ENCODE assay signal across 22 mouse cellular contexts in genomic region chr15:102022481-102022880, GRCm38 (mm10). TPM values are rescaled to one million over a fixed set of nuclear protein-coding genes. Genes with fewer than 3 reads are reported as not detected.
DNase-seq lines count a peak whose midpoint lies in the region; ATAC-seq and TF ChIP-seq lines count a peak whose summit lies in the region.
"Had no signal": no experiment of that assay in that cellular context is flagged by ENCODE, and none has a peak within 500 bp of the region (broad histone marks: within the 10 kb centered on the region; RNA-seq: fewer than 3 reads in every experiment).

No protein-coding gene starts in this region.

- TF ChIP-seq CTCF in MEL (IDR thresholded peaks at IDR 0.05 in 2 of 3, conservative IDR thresholded peaks at IDR 0.05 in 1 of 3; ENCODE audit: control insufficient read depth in 1 of 3, insufficient read depth in 1 of 3, low read depth in 2 of 3, low read length in 3 of 3, poor library complexity in 1 of 3, severe bottlenecking in 1 of 3): no peak
- TF ChIP-seq CTCF in gastrocnemius, adult 2 months (IDR thresholded peaks at IDR 0.05): no peak

- TF ChIP-seq EP300 in MEL (IDR thresholded peaks at IDR 0.05; ENCODE audit: low read depth in 1 of 2, low read length in 2 of 2): no peak

- WGBS in heart, embryonic 10.5 days: 44% methylated on average over 8 of the region's 8 CpGs
- WGBS in lung, embryonic 15.5 days: 37% methylated on average over 8 of the region's 8 CpGs

- no peaks in the 10 kb centered on the region for H3K36me3 ChIP-seq in heart, embryonic 10.5 days
- no peaks in the 10 kb centered on the region for H3K36me3 ChIP-seq in lung, embryonic 15.5 days
- H3K36me3 ChIP-seq in MEL (ENCODE audit: control insufficient read depth in 1 of 2, insufficient read depth in 2 of 2, low read length in 2 of 2): peaks cover 0 to 7% of the 10 kb centered on the region in 2 experiments; a peak in 2 of 4 replicates
- H3K36me3 ChIP-seq: hindbrain, embryonic 10.5 days had no signal

- 0 out of 2 replicates have a peak overlapping the region, but pooled peaks have one; percentile 27 for H3K4me2 ChIP-seq in lung, embryonic 15.5 days
- H3K4me2 ChIP-seq: forebrain, embryonic 13.5 days had no signal

- H3K9me3 ChIP-seq in heart, embryonic 10.5 days: no peaks in the 10 kb centered on the region
- H3K9me3 ChIP-seq in lung, embryonic 15.5 days: no peaks in the 10 kb centered on the region
- H3K9me3 ChIP-seq in MEL (replicated peaks; ENCODE audit: insufficient read depth, low read length): no peaks in the 10 kb centered on the region
- H3K9me3 ChIP-seq: forebrain, embryonic 13.5 days; hindbrain, embryonic 10.5 days had no signal

- H3K79me2 ChIP-seq in MEL (ENCODE audit: control insufficient read depth, insufficient read depth, low read length, poor library complexity): no peaks in the 10 kb centered on the region

- peak; percentile 46; the same call in 1 of the 2 replicates for ATAC-seq in lung, embryonic 15.5 days (ENCODE audit: borderline replicate concordance, extremely low read depth, low FRiP score, low TSS enrichment)
- ATAC-seq in megakaryocyte progenitor cell, adult 5-6 weeks (replicated peaks; ENCODE audit: poor library complexity): peak; percentile 26; the same call in 1 of the 2 replicates
- ATAC-seq: forebrain, embryonic 13.5 days; hindbrain, postnatal 0 days; intestine, postnatal 0 days had no signal

- no peak for TF ChIP-seq POLR2A in MEL (IDR thresholded peaks at IDR 0.05; ENCODE audit: control insufficient read depth in 1 of 2, insufficient read depth in 1 of 2, low read depth in 1 of 2, low read length in 2 of 2, poor library complexity in 1 of 2)

- H3K27me3 ChIP-seq in heart, embryonic 10.5 days (ENCODE audit: insufficient read depth, poor library complexity, severe bottlenecking): peaks cover 13% of the 10 kb centered on the region; the same call in 1 of the 2 replicates
- peaks cover 9% of the 10 kb centered on the region for H3K27me3 ChIP-seq in lung, embryonic 15.5 days
- peaks cover 2 to 3% of the 10 kb centered on the region in 2 experiments; a peak in 2 of 4 replicates for H3K27me3 ChIP-seq in MEL (ENCODE audit: control insufficient read depth in 1 of 2, insufficient read depth in 2 of 2, low read length in 2 of 2)

- intact Hi-C loops in heart, postnatal 25 days (cut with DNase I): no loop called here
- intact Hi-C loops in gastrocnemius, adult 2 months (cut with DNase I): no loop called here

- no peak overlapping the region for H3K9ac ChIP-seq in lung, embryonic 15.5 days
- H3K9ac ChIP-seq in MEL (ENCODE audit: control insufficient read depth, low read depth, low read length, poor library complexity, severe bottlenecking): no peak overlapping the region
- H3K9ac ChIP-seq: forebrain, embryonic 13.5 days; liver, embryonic 14.5 days had no signal

- H3K4me3 ChIP-seq in heart, embryonic 10.5 days: 0 out of 2 replicates have a peak overlapping the region, but pooled peaks have one; percentile 12
- no peak overlapping the region for H3K4me3 ChIP-seq in lung, embryonic 15.5 days
- H3K4me3 ChIP-seq in MEL (ENCODE audit: control insufficient read depth in 1 of 2, insufficient read depth in 1 of 2, low read depth in 2 of 2, low read length in 2 of 2): no peak overlapping the region
- no peak overlapping the region for H3K4me3 ChIP-seq in gastrocnemius, adult 2 months
- H3K4me3 ChIP-seq: forebrain, embryonic 13.5 days; heart, adult 2 months; hindbrain, embryonic 10.5 days; megakaryocyte, embryonic 14.5 days; myocyte had no signal

- H3K4me1 ChIP-seq in heart, embryonic 10.5 days: peaks cover 42% of the 10 kb centered on the region
- peaks cover 47% of the 10 kb centered on the region for H3K4me1 ChIP-seq in lung, embryonic 15.5 days
- peaks cover 0 to 8% of the 10 kb centered on the region in 2 experiments; a peak in 3 of 4 replicates for H3K4me1 ChIP-seq in MEL (ENCODE audit: control insufficient read depth in 1 of 2, insufficient read depth in 2 of 2, low read length in 2 of 2)

- DNase-seq in heart, embryonic 10.5 days (ENCODE audit: low spot score): no peak
- DNase-seq in heart, postnatal 25 days (ENCODE audit: low spot score): no peak
- no peak for DNase-seq in lung, postnatal 4 days
- DNase-seq in MEL (ENCODE audit: low read depth, low spot score): peak; percentile 18
- no peak for DNase-seq in gastrocnemius, adult 2 months
- no peak for DNase-seq in cerebellum, adult 18-20 months
- DNase-seq: adrenal gland, postnatal 14 days; cerebellum, adult 11 months; cerebellum, postnatal 36 days; gastrocnemius, postnatal 10 days; heart, adult 2 months; midbrain, embryonic 14.5 days had no signal

- H3K27ac ChIP-seq in heart, embryonic 10.5 days: no peak overlapping the region
- peak overlapping the region; percentile 92 for H3K27ac ChIP-seq in lung, embryonic 15.5 days
- H3K27ac ChIP-seq in MEL (ENCODE audit: control insufficient read depth, low read depth, low read length): no peak overlapping the region
- no peak overlapping the region for H3K27ac ChIP-seq in gastrocnemius, adult 2 months
- H3K27ac ChIP-seq: forebrain, embryonic 13.5 days; heart, adult 2 months; hindbrain, embryonic 10.5 days; hindbrain, postnatal 0 days; liver, embryonic 14.5 days had no signal

- no peak for TF ChIP-seq RAD21 in MEL (IDR thresholded peaks at IDR 0.05; ENCODE audit: low read depth, low read length)

TF ChIP-seq in MEL, 35 proteins besides CTCF, POLR2A, EP300 and RAD21:
- no peak for TF ChIP-seq SMC3 (IDR thresholded peaks at IDR 0.05; ENCODE audit: low read depth, low read length)
- TF ChIP-seq HCFC1 (IDR thresholded peaks at IDR 0.05; ENCODE audit: low read depth, low read length): no peak
- TF ChIP-seq MYB (IDR thresholded peaks at IDR 0.05; ENCODE audit: low read depth, low read length): no peak
- no peak for TF ChIP-seq GABPA (IDR thresholded peaks at IDR 0.05; ENCODE audit: low read depth, low read length)
TF ChIP-seq in MEL: peak in this region for 0.

RNA-seq across cellular contexts. Expression of gene Krt18, which starts 5.5 kb away (rescaled TPM):
- polyA plus RNA-seq in heart, embryonic 10.5 days (2016; fragmentation: Nextera tagmentation; extraction: Ambion mirVana): 78.5 and 184 TPM in 2 replicates
- total RNA-seq in heart, postnatal 25 days (2021): 1 to 10 TPM; 3.7 to 4.9 TPM
- 221 and 264 TPM in 2 replicates for polyA plus RNA-seq in lung, embryonic 15.5 days (2015; fragmentation: Nextera tagmentation; extraction: Ambion mirVana)
- 0.08 TPM in 1 of 2 replicates, not detected in the other for total RNA-seq in MEL (2012; rRNA removed)
- polyA plus RNA-seq in MEL (2012; ENCODE audit: insufficient read depth in 1 of 2, insufficient read length in 2 of 2, low read depth in 1 of 2, low replicate concordance in 2 of 2, missing spikeins in 1 of 2): not detected
- total RNA-seq in megakaryocyte progenitor cell, adult 5-6 weeks (2015): 7.9 and 11.8 TPM in 2 replicates
- 12.0 and 14.6 TPM in 2 replicates for total RNA-seq in megakaryocyte progenitor cell, adult 5-6 weeks (2017)
- under 1 TPM in 1 of 2 experiments, not detected in 1; 0.33 TPM for total RNA-seq in gastrocnemius, adult 2 months (2021)
- polyA plus RNA-seq: myocyte had no signal

RNA-seq across cellular contexts. Expression of gene Krt8, which starts 18.2 kb away (rescaled TPM):
- 83.2 and 193 TPM in 2 replicates for polyA plus RNA-seq in heart, embryonic 10.5 days (2016; fragmentation: Nextera tagmentation; extraction: Ambion mirVana)
- total RNA-seq in heart, postnatal 25 days (2021): 1 to 10 TPM; 2.5 to 2.7 TPM
- 307 and 345 TPM in 2 replicates for polyA plus RNA-seq in lung, embryonic 15.5 days (2015; fragmentation: Nextera tagmentation; extraction: Ambion mirVana)
- total RNA-seq in MEL (2012; rRNA removed): 0.69 and 0.75 TPM in 2 replicates
- under 1 TPM in 1 of 2 experiments, not detected in 1; 0.93 TPM for polyA plus RNA-seq in MEL (2012; ENCODE audit: insufficient read depth in 1 of 2, insufficient read length in 2 of 2, low read depth in 1 of 2, low replicate concordance in 2 of 2, missing spikeins in 1 of 2)
- 0.12 and 0.73 TPM in 2 replicates for total RNA-seq in megakaryocyte progenitor cell, adult 5-6 weeks (2015)
- total RNA-seq in megakaryocyte progenitor cell, adult 5-6 weeks (2017): 0.12 and 0.44 TPM in 2 replicates
- total RNA-seq in gastrocnemius, adult 2 months (2021): not detected
- total RNA-seq: left cerebral cortex, postnatal 14 days had no signal

RNA-seq across cellular contexts. Expression of gene Eif4b, which starts 51.1 kb away (rescaled TPM):
- polyA plus RNA-seq in heart, embryonic 10.5 days (2016; fragmentation: Nextera tagmentation; extraction: Ambion mirVana): 85.5 and 99.6 TPM in 2 replicates
- 100 to 1,000 TPM; 131 to 144 TPM for total RNA-seq in heart, postnatal 25 days (2021)
- 118 and 121 TPM in 2 replicates for polyA plus RNA-seq in lung, embryonic 15.5 days (2015; fragmentation: Nextera tagmentation; extraction: Ambion mirVana)
- total RNA-seq in MEL (2012; rRNA removed): 561 and 633 TPM in 2 replicates
- polyA plus RNA-seq in MEL (2012; ENCODE audit: insufficient read depth in 1 of 2, insufficient read length in 2 of 2, low read depth in 1 of 2, low replicate concordance in 2 of 2, missing spikeins in 1 of 2): 100 to 1,000 TPM; 464 to 790 TPM
- 163 and 180 TPM in 2 replicates for total RNA-seq in megakaryocyte progenitor cell, adult 5-6 weeks (2015)
- 394 and 459 TPM in 2 replicates for total RNA-seq in megakaryocyte progenitor cell, adult 5-6 weeks (2017)
- 100 to 1,000 TPM; 187 to 246 TPM for total RNA-seq in gastrocnemius, adult 2 months (2021)
